ENCODE assay signal across 18 mouse cellular contexts in genomic region chr3:95684846-95685245, GRCm38 (mm10). TPM values are rescaled to one million over a fixed set of nuclear protein-coding genes. Genes with fewer than 3 reads are reported as not detected.
DNase-seq lines count a peak whose midpoint lies in the region; ATAC-seq and TF ChIP-seq lines count a peak whose summit lies in the region.
"Had no signal": no experiment of that assay in that cellular context is flagged by ENCODE, and none has a peak within 500 bp of the region (broad histone marks: within the 10 kb centered on the region; RNA-seq: fewer than 3 reads in every experiment).

No protein-coding gene starts in this region.

- DNase-seq in gastrocnemius, postnatal 25 days: peak; percentile 42
- DNase-seq in gastrocnemius, postnatal 10 days: no peak
- DNase-seq in lung, postnatal 0 days (ENCODE audit: low spot score): peak; percentile 76
- no peak for DNase-seq in lung, postnatal 4 days
- no peak for DNase-seq in retina, postnatal 1 day
- DNase-seq: cerebellum, postnatal 10 days; kidney, adult 9 months; right cerebral cortex, postnatal 14 days had no signal

- no peaks in the 10 kb centered on the region; the same call in 1 of the 2 replicates for H3K36me3 ChIP-seq in lung, postnatal 0 days (ENCODE audit: insufficient read depth, low read length)
- no peaks in the 10 kb centered on the region for H3K36me3 ChIP-seq in heart, embryonic 12.5 days
- H3K36me3 ChIP-seq: forebrain, embryonic 15.5 days; hindbrain, embryonic 10.5 days; neural tube, embryonic 12.5 days had no signal

- 47% methylated on average over 3 of the region's 8 CpGs for WGBS in lung, postnatal 0 days
- 19% methylated on average over 6 of the region's 8 CpGs for WGBS in heart, embryonic 12.5 days

- H3K4me1 ChIP-seq in lung, postnatal 0 days (ENCODE audit: insufficient read depth, low read depth, low read length): peaks cover 2% of the 10 kb centered on the region; the same call in 1 of the 2 replicates
- H3K4me1 ChIP-seq in heart, embryonic 12.5 days (replicated peaks): peaks cover 78% of the 10 kb centered on the region

- no peaks in the 10 kb centered on the region for H3K27me3 ChIP-seq in lung, postnatal 0 days (replicated peaks; ENCODE audit: insufficient read depth, low read length)
- no peaks in the 10 kb centered on the region for H3K27me3 ChIP-seq in heart, embryonic 12.5 days (replicated peaks)
- H3K27me3 ChIP-seq: forebrain, embryonic 15.5 days; limb, embryonic 15.5 days; Patski had no signal

- H3K9me3 ChIP-seq in lung, postnatal 0 days (ENCODE audit: low read length): no peaks in the 10 kb centered on the region
- no peaks in the 10 kb centered on the region for H3K9me3 ChIP-seq in heart, embryonic 12.5 days (replicated peaks)
- H3K9me3 ChIP-seq: forebrain, embryonic 15.5 days; hindbrain, embryonic 10.5 days; limb, embryonic 15.5 days; neural tube, embryonic 12.5 days had no signal

- no peak overlapping the region for H3K27ac ChIP-seq in lung, postnatal 0 days (ENCODE audit: low read length)
- H3K27ac ChIP-seq in heart, embryonic 12.5 days (ENCODE audit: poor library complexity, severe bottlenecking): no peak overlapping the region
- H3K27ac ChIP-seq: forebrain, embryonic 15.5 days; hindbrain, embryonic 10.5 days; neural tube, embryonic 12.5 days had no signal

- H3K4me3 ChIP-seq in lung, postnatal 0 days (ENCODE audit: low read depth, low read length): no peak overlapping the region
- H3K4me3 ChIP-seq in heart, embryonic 12.5 days: no peak overlapping the region
- H3K4me3 ChIP-seq: forebrain, embryonic 15.5 days; hindbrain, embryonic 10.5 days; limb, embryonic 15.5 days; neural tube, embryonic 12.5 days had no signal

- TF ChIP-seq EP300 in lung, postnatal 0 days (IDR thresholded peaks at IDR 0.05): peak; percentile 69; the same call in 1 of the 2 replicates

- no peak overlapping the region for H3K4me2 ChIP-seq in lung, postnatal 0 days (replicated peaks; ENCODE audit: low read depth, low read length)
- peak overlapping the region; percentile 10; the same call in 1 of the 2 replicates for H3K4me2 ChIP-seq in heart, embryonic 12.5 days
- H3K4me2 ChIP-seq: forebrain, embryonic 15.5 days; limb, embryonic 15.5 days; neural tube, embryonic 12.5 days had no signal

- no peak overlapping the region for H3K9ac ChIP-seq in lung, postnatal 0 days (replicated peaks; ENCODE audit: low read depth)
- 0 out of 2 replicates have a peak overlapping the region, but pooled peaks have one; percentile 31 for H3K9ac ChIP-seq in heart, embryonic 12.5 days
- H3K9ac ChIP-seq: forebrain, embryonic 15.5 days; limb, embryonic 15.5 days; neural tube, embryonic 12.5 days had no signal

- ATAC-seq in lung, postnatal 0 days: peak; percentile 51
- peak; percentile 14; the same call in 1 of the 2 replicates for ATAC-seq in heart, embryonic 12.5 days (ENCODE audit: insufficient number of reproducible peaks, low FRiP score)
- ATAC-seq in megakaryocyte progenitor cell, adult 5-6 weeks (replicated peaks; ENCODE audit: poor library complexity): peak; percentile 44
- no peak for ATAC-seq in erythroid progenitor cell, adult 5-6 weeks (replicated peaks; ENCODE audit: low FRiP score, poor library complexity, severe bottlenecking)
- ATAC-seq: activated CD4-positive, CD25-positive, alpha-beta regulatory T cell, adult 4 months; forebrain, embryonic 15.5 days; inflammation-experienced regulatory T-cells, adult 6 months; Patski had no signal

- no peak for TF ChIP-seq CTCF in lung, postnatal 0 days (IDR thresholded peaks at IDR 0.05)

RNA-seq across cellular contexts. Expression of gene Adamtsl4, which starts 2.9 kb away (rescaled TPM):
- total RNA-seq in gastrocnemius, postnatal 25 days (2021): 10 to 100 TPM; 21.3 to 37.2 TPM
- total RNA-seq in gastrocnemius, postnatal 10 days (2021): 10 to 100 TPM; 23.9 to 26.3 TPM
- 11.8 and 13.2 TPM in 2 replicates for polyA plus RNA-seq in lung, postnatal 0 days (2015; fragmentation: Nextera tagmentation; extraction: Ambion mirVana)
- 4.3 and 4.9 TPM in 2 replicates for polyA plus RNA-seq in heart, embryonic 12.5 days (2016; fragmentation: Nextera tagmentation; extraction: Ambion mirVana)
- total RNA-seq in megakaryocyte progenitor cell, adult 5-6 weeks (2015): 0.17 and 1.4 TPM in 2 replicates
- total RNA-seq in megakaryocyte progenitor cell, adult 5-6 weeks (2017): 0.33 TPM in 1 of 2 replicates, not detected in the other
- 0.84 TPM in 1 of 2 replicates, not detected in the other for total RNA-seq in erythroid progenitor cell, adult 5-6 weeks (2015; ENCODE audit: low replicate concordance)
- 0.39 and 1.2 TPM in 2 replicates for total RNA-seq in erythroid progenitor cell, adult 5-6 weeks (2017; ENCODE audit: low replicate concordance)

RNA-seq across cellular contexts. Expression of gene Mcl1, which starts 26.3 kb away (rescaled TPM):
- total RNA-seq in gastrocnemius, postnatal 25 days (2021): 100 to 1,000 TPM; 111 to 133 TPM
- 100 to 1,000 TPM in 1 of 2 experiments, 10 to 100 TPM in 1; 96.8 to 111 TPM for total RNA-seq in gastrocnemius, postnatal 10 days (2021)
- polyA plus RNA-seq in lung, postnatal 0 days (2015; fragmentation: Nextera tagmentation; extraction: Ambion mirVana): 99.6 and 101 TPM in 2 replicates
- polyA plus RNA-seq in heart, embryonic 12.5 days (2016; fragmentation: Nextera tagmentation; extraction: Ambion mirVana): 65.2 and 66.9 TPM in 2 replicates
- 154 and 191 TPM in 2 replicates for total RNA-seq in megakaryocyte progenitor cell, adult 5-6 weeks (2015)
- total RNA-seq in megakaryocyte progenitor cell, adult 5-6 weeks (2017): 131 and 135 TPM in 2 replicates
- total RNA-seq in erythroid progenitor cell, adult 5-6 weeks (2015; ENCODE audit: low replicate concordance): 161 and 212 TPM in 2 replicates
- total RNA-seq in erythroid progenitor cell, adult 5-6 weeks (2017; ENCODE audit: low replicate concordance): 104 and 138 TPM in 2 replicates

RNA-seq across cellular contexts. Expression of gene Ecm1, which starts 54.5 kb away (rescaled TPM):
- total RNA-seq in gastrocnemius, postnatal 25 days (2021): 10 to 100 TPM; 14.0 to 26.6 TPM
- 10 to 100 TPM; 19.7 to 29.7 TPM for total RNA-seq in gastrocnemius, postnatal 10 days (2021)
- polyA plus RNA-seq in lung, postnatal 0 days (2015; fragmentation: Nextera tagmentation; extraction: Ambion mirVana): 94.3 and 107 TPM in 2 replicates
- polyA plus RNA-seq in heart, embryonic 12.5 days (2016; fragmentation: Nextera tagmentation; extraction: Ambion mirVana): 82.4 and 90.1 TPM in 2 replicates
- 3.9 and 5.4 TPM in 2 replicates for total RNA-seq in megakaryocyte progenitor cell, adult 5-6 weeks (2015)
- total RNA-seq in megakaryocyte progenitor cell, adult 5-6 weeks (2017): 0.37 and 1.8 TPM in 2 replicates
- 6.5 TPM in 1 of 2 replicates, not detected in the other for total RNA-seq in erythroid progenitor cell, adult 5-6 weeks (2015; ENCODE audit: low replicate concordance)
- total RNA-seq in erythroid progenitor cell, adult 5-6 weeks (2017; ENCODE audit: low replicate concordance): not detected in 2 replicates

Comparison
In these comparisons a context has a peak if more than half of its experiments do, and no peak if none do; other contexts are left out.
1. DNase-seq: peak in gastrocnemius, postnatal 25 days (single experiment) and lung, postnatal 0 days (single experiment); none in gastrocnemius, postnatal 10 days (single experiment), lung, postnatal 4 days (0 of 2) and retina, postnatal 1 day (single experiment).
2. RNA of gene Adamtsl4, which starts 2.9 kb away (total RNA-seq): 21.3 to 37.2 TPM in gastrocnemius, postnatal 25 days and 23.9 to 26.3 TPM in gastrocnemius, postnatal 10 days; 0.17 to 1.4 TPM in megakaryocyte progenitor cell, adult 5-6 weeks and 0.39 to 1.2 TPM in erythroid progenitor cell, adult 5-6 weeks; every median in the first group is over 4 times any median in the second.